Mouse (Mus musculus): ENCODE measurements around the gene Slc26a3. TPM values are rescaled to one million over a fixed set of nuclear protein-coding genes. Genes with fewer than 3 reads are reported as not detected.

The Slc26a3 gene
- polyA plus RNA-seq, 1 experiment from 2014 or later = not detected

- no peaks in the 10 kb centered on the region for H3K9me3 ChIP-seq
- H3K4me3 ChIP-seq (replicated peaks) = no peak overlapping the region
- no peak overlapping the region for H3K4me2 ChIP-seq
- 83% methylated on average over 6 of the region's 6 CpGs for WGBS
- no peak overlapping the region for H3K27ac ChIP-seq
- H3K9ac ChIP-seq (replicated peaks) = no peak overlapping the region
- no peaks in the 10 kb centered on the region for H3K36me3 ChIP-seq
- no peaks in the 10 kb centered on the region for H3K27me3 ChIP-seq
- no peak for ATAC-seq (ENCODE audit: insufficient number of reproducible peaks, insufficient read depth, low FRiP score, low TSS enrichment, low read depth)
- no peaks in the 10 kb centered on the region for H3K4me1 ChIP-seq (replicated peaks)
These were observed 123.2 kb downstream of the Slc26a3 start for GRCm38 (mm10) chr12:31513724-31514503.

- ATAC-seq (ENCODE audit: insufficient number of reproducible peaks, insufficient read depth, low FRiP score, low TSS enrichment, low read depth) = no peak
- Histone ChIP-seq H3K27me3 (no peaks in the 10 kb centered on the region), H3K9ac (replicated peaks) (no peak overlapping the region), H3K4me2 (no peak overlapping the region), H3K4me3 (replicated peaks) (no peak overlapping the region), H3K4me1 (replicated peaks) (no peaks in the 10 kb centered on the region), H3K9me3 (no peaks in the 10 kb centered on the region), H3K36me3 (no peaks in the 10 kb centered on the region), H3K27ac (no peak overlapping the region)
- WGBS = 84% methylated on average over 6 of the region's 6 CpGs
These were observed 129.4 kb downstream of the Slc26a3 start for GRCm38 (mm10) chr12:31520119-31520518.

GRCm38 (mm10) chr12:31521371-31521770 lies 130.7 kb downstream of the Slc26a3 start:
- Histone ChIP-seq H3K9ac (replicated peaks) (no peak overlapping the region), H3K4me2 (no peak overlapping the region), H3K36me3 (no peaks in the 10 kb centered on the region), H3K4me3 (replicated peaks) (no peak overlapping the region), H3K9me3 (no peaks in the 10 kb centered on the region), H3K27ac (no peak overlapping the region), H3K27me3 (no peaks in the 10 kb centered on the region), H3K4me1 (replicated peaks) (no peaks in the 10 kb centered on the region)
- no peak for ATAC-seq (ENCODE audit: insufficient number of reproducible peaks, insufficient read depth, low FRiP score, low TSS enrichment, low read depth)
- 77% methylated on average over 3 of the region's 3 CpGs for WGBS

Other genes with a start within 250 kb of the Slc26a3 start
- gene Gm6993, start 150.1 kb upstream of the Slc26a3 start, polyA plus RNA-seq (2016; fragmentation: Nextera tagmentation; extraction: Ambion mirVana) = not detected in 2 replicates
- 60.4 and 64.8 TPM in 2 replicates for gene Lamb1, start 125.6 kb upstream of the Slc26a3 start, polyA plus RNA-seq (2016; fragmentation: Nextera tagmentation; extraction: Ambion mirVana)
- 160 and 167 TPM in 2 replicates for gene Dld, start 39.4 kb upstream of the Slc26a3 start, polyA plus RNA-seq (2016; fragmentation: Nextera tagmentation; extraction: Ambion mirVana)
- 12.1 and 12.5 TPM in 2 replicates for gene Cbll1, start 108.7 kb downstream of the Slc26a3 start, polyA plus RNA-seq (2016; fragmentation: Nextera tagmentation; extraction: Ambion mirVana)
- gene Slc26a4, start 169.1 kb downstream of the Slc26a3 start, polyA plus RNA-seq (2016; fragmentation: Nextera tagmentation; extraction: Ambion mirVana) = 0.06 and 0.09 TPM in 2 replicates
- gene Bcap29, start 243.8 kb downstream of the Slc26a3 start, polyA plus RNA-seq (2016; fragmentation: Nextera tagmentation; extraction: Ambion mirVana) = 30.7 and 35.0 TPM in 2 replicates

Data from limb, embryonic 12.5 days (tissue).